Mouse (Mus musculus) natural killer cell, adult 2 months (primary cell): ENCODE results near the gene Lrrc39.

Source experiments
- DNase-seq, 2 experiments: peaks; one replicate each; pipeline ENCODE4 v3.0.0; 2022; ENCODE audit warnings: low spot score in 2 of 2

Gene Lrrc39

GRCm38 (mm10) chr3:116604570-116604969 is 41.8 kb downstream of the Lrrc39 start:
- DNase-seq: no peak

GRCm38 (mm10) chr3:116614295-116614892 is 51.6 kb downstream of the Lrrc39 start, which contains the start of gene Trmt13:
Trmt13 (minus strand) TSS chr3:116614587.
- no peak for DNase-seq

DNA sequence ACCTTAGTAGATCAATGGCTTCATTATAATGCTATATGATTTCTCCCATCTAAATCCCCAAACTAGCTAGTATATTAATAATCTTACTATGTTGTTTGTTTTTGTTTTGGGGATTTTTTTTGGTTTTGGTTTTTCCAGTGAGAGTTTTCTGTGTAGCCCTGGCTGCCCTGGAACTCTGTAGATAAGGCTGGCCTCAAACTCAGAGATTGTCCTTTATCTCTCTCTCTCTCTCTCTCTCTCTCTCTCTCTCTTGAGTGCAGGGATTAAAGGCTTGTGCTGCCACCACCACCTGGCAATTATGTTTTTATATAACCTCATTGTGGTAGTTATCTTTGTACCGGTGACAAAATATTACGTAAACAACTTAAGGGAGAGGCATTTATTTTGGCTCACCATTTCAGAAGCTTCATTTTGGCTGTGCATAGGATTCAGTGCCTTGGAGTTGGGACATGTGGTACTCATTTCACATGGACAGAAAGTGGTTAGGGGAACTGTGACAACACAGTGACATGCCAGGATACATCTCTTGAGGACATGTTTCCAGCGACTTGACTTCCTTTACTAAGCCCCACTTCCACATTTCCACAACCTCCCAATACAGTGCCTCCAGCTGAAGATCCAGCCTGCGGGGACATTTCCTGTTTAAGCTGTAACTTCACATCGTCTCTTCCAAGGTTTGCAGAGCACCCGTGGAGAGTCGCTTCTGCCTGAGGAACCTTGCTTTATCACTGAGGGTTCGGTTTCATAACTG is 52.7 kb downstream of the Lrrc39 start:
- DNase-seq: no peak

DNA sequence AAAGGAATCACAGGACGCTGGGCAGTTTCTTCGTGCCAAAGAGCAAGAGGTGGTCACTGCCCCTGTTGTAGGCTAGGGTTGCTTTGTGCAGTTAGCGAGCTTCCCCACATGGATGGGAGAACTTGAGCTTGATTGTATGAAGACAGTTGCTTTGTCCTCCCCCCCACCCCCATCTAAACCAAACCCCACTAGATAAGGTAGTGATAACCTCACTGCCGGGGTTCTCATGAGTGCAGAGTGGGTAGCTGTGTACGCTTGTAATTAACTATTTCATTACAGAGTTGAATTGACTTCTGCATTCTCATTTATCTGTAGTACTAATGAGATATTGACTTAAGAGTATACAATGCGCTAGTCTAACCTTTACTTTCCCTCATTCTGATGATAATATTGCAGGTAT is 56.1 kb downstream of the Lrrc39 start:
- no peak for DNase-seq

- no peak for DNase-seq
Observed at GRCm38 (mm10) chr3:116620636-116621370, 58.0 kb downstream of the Lrrc39 start.

DNA sequence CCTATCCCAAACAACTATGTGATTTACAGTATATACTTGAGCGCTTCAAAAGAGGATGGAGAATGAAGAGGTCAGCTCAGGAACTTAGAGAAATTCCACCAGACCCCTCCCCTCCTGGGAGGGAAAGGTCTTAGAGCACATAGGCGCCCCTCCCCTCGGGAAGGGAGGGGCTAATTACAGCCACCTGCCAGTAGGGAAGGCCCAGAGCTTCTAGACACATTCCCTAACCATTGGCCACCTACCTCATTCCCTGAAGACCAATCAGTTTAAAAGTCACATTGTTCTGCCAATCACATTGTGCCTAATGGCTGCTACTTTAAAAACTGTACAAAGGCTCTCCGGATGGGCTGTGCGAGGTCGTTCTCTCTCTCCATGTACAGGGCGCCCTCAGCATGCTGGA is 59.9 kb downstream of the Lrrc39 start:
- no peak for DNase-seq

- DNase-seq: no peak
Observed at GRCm38 (mm10) chr3:116631459-116631858, 68.7 kb downstream of the Lrrc39 start.
